Mouse (Mus musculus) liver, embryonic 16.5 days (tissue): Measurements from ENCODE around the gene Spty2d1. TPM values are rescaled to one million over a fixed set of nuclear protein-coding genes. Genes with fewer than 3 reads are reported as not detected.

Source experiments
- ATAC-seq: fragments of 200-750 bp; cut with Nextera tagmentation; 2 replicates; pipeline ENCODE4 v1.8.0; 2017; ENCODE audit warnings: low read depth, mild to moderate bottlenecking, moderate number of reproducible peaks, moderate library complexity
- H3K27ac ChIP-seq: fragments of 300-500 bp; sonication (generic); 2 replicates; pipeline ENCODE4 v1.5.1; 2014; ENCODE audit warnings: mild to moderate bottlenecking, low read length
- H3K27me3 ChIP-seq: fragments of 300-500 bp; sonication (generic); 2 replicates; pipeline ENCODE4 v1.6.1; 2014; ENCODE audit warnings: low read depth, low read length, mixed read lengths; ENCODE audit not compliant: control insufficient read depth, insufficient read depth
- H3K36me3 ChIP-seq: fragments of 300-500 bp; sonication (generic); 2 replicates; pipeline ENCODE4 v1.6.1; 2014; ENCODE audit warnings: mild to moderate bottlenecking; ENCODE audit not compliant: control insufficient read depth, insufficient read depth
- H3K4me1 ChIP-seq: fragments of 300-500 bp; sonication (generic); 2 replicates; pipeline ENCODE4 v1.6.1; 2014; ENCODE audit warnings: low read depth, low read length, mixed read lengths; ENCODE audit not compliant: control insufficient read depth
- H3K4me2 ChIP-seq: fragments of 300-500 bp; sonication (generic); 2 replicates; pipeline ENCODE4 v1.6.1; 2014; ENCODE audit warnings: low read depth, low read length, mixed read lengths
- H3K4me3 ChIP-seq: fragments of 300-500 bp; sonication (generic); 2 replicates; pipeline ENCODE4 v1.5.1; 2014; ENCODE audit warnings: low read depth, mild to moderate bottlenecking, low read length
- H3K9ac ChIP-seq: fragments of 300-500 bp; sonication (generic); 2 replicates; pipeline ENCODE4 v1.6.1; 2014; ENCODE audit warnings: low read depth, low read length
- H3K9me3 ChIP-seq: fragments of 300-500 bp; sonication (generic); replicated peaks from 2 replicates; pipeline ENCODE4 v1.6.1; 2016; ENCODE audit warnings: low read length; ENCODE audit not compliant: control insufficient read depth
- WGBS: fragments of 180-500 bp; shearing (Covaris S2); extraction: QIAGEN DNeasy Blood & Tissue Kit; methylation state at CpG from one replicate; pipeline ENCODE4 v1.1.7; 2014; ENCODE audit not compliant: insufficient replicate concordance; 5-methylcytosine and 5-hydroxymethylcytosine counted together
- polyA plus RNA-seq: library from polyadenylated mRNA; unstranded; fragments of >200 nt; fragmentation: Nextera tagmentation; extraction: Ambion mirVana; gene quantifications from 2 replicates; pipeline ENCODE4 v1.2.1, GENCODE M21; 2015

Spty2d1 gene
- 12.1 and 12.6 TPM in 2 replicates for polyA plus RNA-seq

- H3K9ac ChIP-seq: peak within 1 kb of the TSS; percentile 77
- no peaks in the 10 kb centered on the region for H3K36me3 ChIP-seq
- peaks cover 46% of the 10 kb centered on the region for H3K4me1 ChIP-seq
- ATAC-seq: peak; percentile 89
- no peaks in the 10 kb centered on the region for H3K27me3 ChIP-seq
- peak within 1 kb of the TSS; percentile 92 for H3K27ac ChIP-seq
- WGBS: under 1% methylated on average over 57 of the region's 57 CpGs
- peak within 1 kb of the TSS; percentile 96 for H3K4me2 ChIP-seq
- no peaks in the 10 kb centered on the region for H3K9me3 ChIP-seq
- H3K4me3 ChIP-seq: peak within 1 kb of the TSS; percentile 71
These were observed at the start of gene Spty2d1 for GRCm38 (mm10) chr7:47008168-47008993. Gene Spty2d1 (minus strand): TSS chr7:47008411.

GRCm38 (mm10) chr7:47056273-47056672 lies 48.1 kb upstream of the Spty2d1 start:
- no peaks in the 10 kb centered on the region for H3K27me3 ChIP-seq
- no peaks in the 10 kb centered on the region for H3K9me3 ChIP-seq
- H3K4me3 ChIP-seq: no peak overlapping the region
- WGBS: 54% methylated on average over 4 of the region's 4 CpGs
- H3K4me2 ChIP-seq: no peak overlapping the region
- H3K9ac ChIP-seq: no peak overlapping the region
- H3K36me3 ChIP-seq: no peaks in the 10 kb centered on the region
- no peak overlapping the region for H3K27ac ChIP-seq
- ATAC-seq: no peak
- peaks cover 17% of the 10 kb centered on the region for H3K4me1 ChIP-seq

DNA sequence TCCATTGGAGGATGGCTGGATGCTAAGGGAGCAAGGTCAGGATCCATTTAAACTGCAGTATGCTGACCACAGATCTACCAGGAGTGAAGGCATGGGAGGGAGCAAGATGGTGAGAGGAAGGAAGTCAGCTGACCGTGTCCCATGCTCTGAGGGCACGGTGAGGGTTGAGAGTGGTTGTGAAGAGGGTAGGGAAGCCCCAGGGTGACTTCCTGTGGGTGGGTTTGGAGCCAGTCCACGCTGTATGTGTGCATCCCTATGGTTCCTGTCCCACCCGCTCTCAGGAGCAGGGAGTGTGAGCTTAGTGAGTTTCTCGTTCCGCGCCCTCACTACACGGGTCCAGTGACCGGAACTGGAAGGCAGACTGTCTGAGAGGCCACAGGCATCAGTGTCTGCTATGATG lies 47.5 kb upstream of the Spty2d1 start:
- H3K27me3 ChIP-seq: no peaks in the 10 kb centered on the region; the same call in 1 of the 2 replicates
- WGBS: 21% methylated on average over 9 of the region's 9 CpGs
- H3K9ac ChIP-seq: no peak overlapping the region
- ATAC-seq: peak; percentile 14; the same call in 1 of the 2 replicates
- H3K9me3 ChIP-seq: no peaks in the 10 kb centered on the region
- H3K4me1 ChIP-seq: peaks cover 21% of the 10 kb centered on the region
- no peaks in the 10 kb centered on the region for H3K36me3 ChIP-seq
- H3K4me3 ChIP-seq: no peak overlapping the region
- no peak overlapping the region for H3K4me2 ChIP-seq
- no peak overlapping the region for H3K27ac ChIP-seq

DNA sequence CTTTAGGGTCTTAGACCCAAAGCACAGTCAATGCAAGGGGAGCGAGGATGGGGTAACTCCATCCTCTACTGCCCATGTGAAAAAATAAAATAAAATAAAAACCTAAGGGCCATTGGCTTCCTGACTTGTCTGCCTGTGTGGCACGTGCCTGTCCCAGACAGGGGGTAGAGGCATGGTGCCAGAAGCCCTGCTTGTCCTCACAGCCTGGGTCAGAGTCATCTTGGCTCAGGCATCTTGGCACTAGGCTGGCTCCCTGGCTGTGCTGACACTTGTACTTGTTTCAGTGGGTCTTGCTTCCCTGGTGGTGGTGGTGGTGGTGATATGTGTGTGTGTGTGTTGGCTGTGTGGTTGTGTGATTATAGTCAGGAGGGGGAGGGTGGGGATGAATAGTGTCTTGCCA lies 46.5 kb upstream of the Spty2d1 start:
- no peak overlapping the region for H3K9ac ChIP-seq
- ATAC-seq: no peak
- no peak overlapping the region for H3K4me2 ChIP-seq
- H3K36me3 ChIP-seq: no peaks in the 10 kb centered on the region
- no peaks in the 10 kb centered on the region for H3K9me3 ChIP-seq
- 52% methylated on average over 2 of the region's 2 CpGs for WGBS
- no peak overlapping the region for H3K4me3 ChIP-seq
- H3K4me1 ChIP-seq: peaks cover 23% of the 10 kb centered on the region
- H3K27ac ChIP-seq: no peak overlapping the region
- H3K27me3 ChIP-seq: no peaks in the 10 kb centered on the region; the same call in 1 of the 2 replicates

DNA sequence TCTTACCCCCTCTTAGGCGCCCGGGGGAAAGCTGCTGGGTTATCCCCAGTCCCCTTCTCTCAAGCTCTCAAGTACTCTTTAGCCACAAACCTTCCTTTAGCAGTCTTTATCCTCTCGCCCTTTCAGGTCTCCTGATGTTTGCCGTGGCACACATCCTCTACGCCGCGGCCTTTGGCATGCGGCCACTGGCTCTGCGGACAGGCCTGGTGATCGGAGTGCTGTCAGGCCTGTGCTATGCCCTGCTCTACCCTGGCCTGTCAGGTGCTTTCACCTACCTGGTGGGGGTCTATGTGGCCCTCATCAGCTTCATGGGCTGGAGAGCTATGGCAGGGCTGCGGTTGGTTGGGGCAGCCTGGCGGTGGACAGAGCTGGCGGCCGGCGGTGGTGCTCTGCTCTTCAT lies 45.1 kb upstream of the Spty2d1 start:
- WGBS: 87% methylated on average over 15 of the region's 15 CpGs
- peaks cover 23% of the 10 kb centered on the region for H3K4me1 ChIP-seq
- no peak overlapping the region for H3K4me3 ChIP-seq
- no peaks in the 10 kb centered on the region for H3K9me3 ChIP-seq
- no peak overlapping the region for H3K27ac ChIP-seq
- no peak for ATAC-seq
- H3K4me2 ChIP-seq: no peak overlapping the region
- H3K36me3 ChIP-seq: no peaks in the 10 kb centered on the region
- H3K27me3 ChIP-seq: no peaks in the 10 kb centered on the region; the same call in 1 of the 2 replicates
- no peak overlapping the region for H3K9ac ChIP-seq

DNA sequence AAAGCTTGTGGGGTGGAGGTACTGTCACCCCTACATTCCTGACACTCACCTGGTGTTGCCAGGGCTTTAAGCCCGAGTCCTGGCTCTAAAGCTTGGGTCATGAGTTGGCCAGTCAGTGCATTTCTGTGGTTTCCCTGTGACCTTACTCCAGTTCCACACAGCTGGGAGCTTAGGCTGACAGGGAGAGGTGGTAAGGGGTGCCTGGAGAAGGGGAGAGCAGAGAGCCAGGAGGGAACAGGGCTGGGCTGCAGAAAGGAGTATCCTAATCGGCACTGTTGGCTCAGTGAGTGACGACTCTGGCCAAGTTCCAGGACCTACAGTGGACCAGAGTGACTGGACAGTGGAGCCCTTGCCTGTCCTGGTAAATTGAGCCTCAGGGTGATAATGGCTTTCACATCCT lies 44.1 kb upstream of the Spty2d1 start:
- 26% methylated on average over 3 of the region's 3 CpGs for WGBS
- Histone ChIP-seq H3K27me3 (no peaks in the 10 kb centered on the region; the same call in 1 of the 2 replicates), H3K27ac (peak overlapping the region; percentile 61; the same call in 1 of the 2 replicates), H3K4me2 (peak overlapping the region; percentile 93), H3K9ac (no peak overlapping the region), H3K9me3 (no peaks in the 10 kb centered on the region), H3K4me1 (peaks cover 21% of the 10 kb centered on the region), H3K36me3 (no peaks in the 10 kb centered on the region), H3K4me3 (no peak overlapping the region)
- ATAC-seq: no peak

- Histone ChIP-seq H3K36me3 (no peaks in the 10 kb centered on the region), H3K27ac (peak overlapping the region; percentile 83)
These were observed 43.4 kb upstream of the Spty2d1 start for GRCm38 (mm10) chr7:47051404-47052151.

DNA sequence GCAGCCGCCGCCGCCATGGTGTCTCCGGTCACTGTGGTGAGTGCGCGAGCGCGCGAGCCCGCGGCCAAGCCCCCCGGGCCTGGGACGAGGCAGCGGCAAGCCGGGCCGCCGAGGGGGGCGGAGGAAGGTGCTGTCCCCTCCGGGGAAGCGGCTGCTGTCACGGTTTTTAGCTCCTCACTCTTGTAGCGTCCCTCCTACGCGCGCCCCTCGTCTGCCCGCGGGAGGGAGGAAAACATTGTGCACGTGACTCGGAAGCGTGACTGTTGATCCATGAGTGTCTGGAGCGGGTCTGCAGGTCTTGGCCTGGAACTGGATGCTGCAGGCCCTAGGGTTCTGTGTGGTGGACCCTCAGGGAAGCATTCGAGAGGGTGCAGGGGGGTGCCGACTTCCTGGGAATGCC lies 42.6 kb upstream of the Spty2d1 start:
- H3K36me3 ChIP-seq: no peaks in the 10 kb centered on the region
- peaks cover 18% of the 10 kb centered on the region for H3K4me1 ChIP-seq
- WGBS: under 1% methylated on average over 33 of the region's 34 CpGs
- peak overlapping the region; percentile 83 for H3K27ac ChIP-seq
- H3K9ac ChIP-seq: peak overlapping the region; percentile 72
- ATAC-seq: peak; percentile 49
- H3K9me3 ChIP-seq: no peaks in the 10 kb centered on the region
- no peaks in the 10 kb centered on the region; the same call in 1 of the 2 replicates for H3K27me3 ChIP-seq
- peak overlapping the region; percentile 70 for H3K4me3 ChIP-seq
- H3K4me2 ChIP-seq: peak overlapping the region; percentile 93

More at GRCm38 (mm10) chr7:47051404-47052151, 43.4 kb upstream of the Spty2d1 start:
- Histone ChIP-seq H3K4me1 (peaks cover 18% of the 10 kb centered on the region), H3K9ac (no peak overlapping the region), H3K4me3 (peak overlapping the region; percentile 70), H3K9me3 (no peaks in the 10 kb centered on the region), H3K27me3 (no peaks in the 10 kb centered on the region; the same call in 1 of the 2 replicates), H3K4me2 (peak overlapping the region; percentile 93)
- peak; percentile 16; the same call in 1 of the 2 replicates for ATAC-seq
- WGBS: 0% methylated on average over 2 of the region's 2 CpGs
